Mouse (Mus musculus) lung, postnatal 0 days (tissue): ENCODE measurements around the gene Gtf2f1.
A peak's percentile ranks its signal among the peaks of the same experiment; 100 is the strongest.

Experiments
- CTCF ChIP-seq: IDR thresholded peaks from 2 replicates; pipeline ENCODE4 v1.5.1; 2016; ENCODE audit warnings: antibody characterized with exemption, mild to moderate bottlenecking
- EP300 ChIP-seq: IDR thresholded peaks from 2 replicates; pipeline ENCODE4 v1.6.1; 2016; ENCODE audit warnings: antibody characterized with exemption, mild to moderate bottlenecking, control low read depth

- TF ChIP-seq EP300 (no peak), CTCF (peak; percentile 49)
These were observed 3.8 kb downstream of the Gtf2f1 start for GRCm38 (mm10) chr17:57007137-57007905.
